Mouse (Mus musculus): ENCODE measurements around the gene Edar. TPM values are rescaled to one million over a fixed set of nuclear protein-coding genes. Genes with fewer than 3 reads are reported as not detected.

Edar gene
- total RNA-seq, 2 experiments from 2014 or later = not detected

GRCm38 (mm10) chr10:58652045-58652417 lies 23.4 kb downstream of the Edar start:
- no peak for ATAC-seq (ENCODE audit: poor library complexity, severe bottlenecking)

DNA sequence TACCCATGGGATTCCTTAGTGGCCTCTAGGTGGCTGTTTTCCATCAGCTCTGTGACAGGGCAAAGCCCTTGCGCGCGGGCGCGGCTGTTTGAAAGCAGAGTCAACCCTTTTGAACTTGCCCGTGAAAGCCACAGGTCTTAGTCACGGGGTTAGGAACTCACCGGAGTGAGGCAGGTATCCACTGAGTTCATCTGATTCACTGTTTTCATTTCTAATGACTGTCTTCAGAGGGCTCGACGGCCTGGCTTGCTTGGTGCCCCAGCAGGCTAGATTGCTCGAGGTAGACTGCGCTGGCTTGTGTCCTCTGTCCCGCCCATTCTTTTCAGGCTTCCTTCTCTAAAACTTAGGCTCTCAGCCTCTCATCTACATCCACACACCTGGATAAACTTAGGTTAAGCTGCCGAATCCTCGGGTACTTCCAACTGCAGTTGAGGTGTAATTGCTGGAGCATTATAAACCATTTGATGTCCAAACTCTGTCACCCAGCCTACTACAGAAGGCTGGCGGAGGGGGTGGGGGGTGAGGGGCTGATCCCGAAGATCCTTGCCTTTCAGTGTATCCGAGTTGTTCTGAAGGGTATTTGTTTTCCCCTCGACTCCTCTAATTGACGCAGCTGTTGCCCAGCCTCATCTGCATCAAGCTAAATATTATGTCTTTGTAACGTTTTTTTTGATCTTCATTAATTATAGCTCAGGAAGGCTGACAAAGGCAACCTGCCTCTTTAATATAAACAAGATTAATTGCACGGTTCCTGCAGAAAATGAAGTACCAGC lies 24.0 kb downstream of the Edar start:
- no peak for ATAC-seq (ENCODE audit: poor library complexity, severe bottlenecking)

DNA sequence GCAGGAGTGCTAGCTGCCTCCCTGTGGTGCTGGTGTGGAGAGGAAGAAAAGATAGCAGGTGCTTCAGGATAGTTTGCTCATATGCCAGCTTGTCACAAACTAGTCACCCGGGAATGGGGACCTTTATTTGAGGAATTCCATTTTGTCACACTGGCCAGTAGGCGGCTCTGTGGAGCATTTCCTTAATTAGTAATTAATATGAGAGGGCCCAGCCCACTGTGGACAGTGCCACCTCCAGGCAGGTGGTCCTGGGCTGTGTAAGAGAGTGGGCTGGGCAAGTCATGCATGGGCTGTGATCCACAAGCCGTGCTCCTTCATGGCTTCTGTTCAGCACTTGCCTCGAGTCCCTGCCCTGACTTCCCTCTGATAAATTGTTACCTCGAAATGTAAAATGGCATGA lies 26.7 kb downstream of the Edar start:
- no peak for ATAC-seq (ENCODE audit: poor library complexity, severe bottlenecking)

GRCm38 (mm10) chr10:58644671-58645070 lies 30.8 kb downstream of the Edar start:
- no peak for ATAC-seq (ENCODE audit: poor library complexity, severe bottlenecking)

GRCm38 (mm10) chr10:58644194-58644593 lies 31.3 kb downstream of the Edar start:
- no peak for ATAC-seq (ENCODE audit: poor library complexity, severe bottlenecking)

- no peak for ATAC-seq (ENCODE audit: poor library complexity, severe bottlenecking)
Measured at GRCm38 (mm10) chr10:58643001-58643400, 32.5 kb downstream of the Edar start.

DNA sequence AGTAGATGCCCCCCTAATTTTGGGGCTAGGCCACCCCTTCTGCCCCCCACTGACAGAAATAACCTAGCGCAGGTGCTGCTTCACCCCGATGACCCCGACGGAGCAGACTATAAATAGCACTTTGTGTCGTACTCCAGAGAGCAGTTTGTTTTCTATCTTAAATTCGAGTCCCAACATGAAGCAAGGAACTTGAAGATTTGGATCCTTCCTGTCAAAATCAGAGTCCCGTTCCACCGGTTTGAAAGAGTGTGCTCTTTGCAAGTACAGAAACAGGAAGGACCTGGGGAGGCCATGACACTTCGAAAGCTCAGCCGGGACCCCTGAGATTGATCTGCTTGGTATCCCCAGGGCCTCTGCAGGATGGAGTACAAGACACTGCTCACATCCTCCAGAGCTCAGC lies 33.8 kb downstream of the Edar start:
- ATAC-seq (ENCODE audit: poor library complexity, severe bottlenecking) = no peak

GRCm38 (mm10) chr10:58640446-58641400 lies 34.7 kb downstream of the Edar start:
- ATAC-seq (ENCODE audit: poor library complexity, severe bottlenecking) = no peak

DNA sequence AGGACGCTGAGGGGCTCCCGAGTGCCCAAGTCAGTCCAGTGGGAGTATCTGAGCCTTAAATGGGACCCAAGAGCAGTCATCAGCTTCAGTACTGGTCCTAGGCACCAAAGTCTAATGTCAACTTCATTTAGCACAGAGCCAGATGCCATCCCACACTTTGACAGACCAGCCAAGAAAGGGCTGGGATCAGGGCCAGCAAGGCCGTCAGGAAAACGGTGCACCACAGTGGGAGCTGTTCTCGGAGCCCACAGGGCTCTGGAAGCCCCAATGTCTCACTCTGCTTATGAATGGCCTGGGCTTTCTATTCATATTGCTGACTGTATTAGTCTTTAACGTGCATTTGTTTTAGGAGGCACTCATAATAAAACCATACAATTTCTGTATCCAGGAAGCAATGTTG lies 36.2 kb downstream of the Edar start:
- ATAC-seq (ENCODE audit: poor library complexity, severe bottlenecking) = no peak

GRCm38 (mm10) chr10:58636431-58637080 lies 38.9 kb downstream of the Edar start:
- ATAC-seq (ENCODE audit: poor library complexity, severe bottlenecking) = no peak

DNA sequence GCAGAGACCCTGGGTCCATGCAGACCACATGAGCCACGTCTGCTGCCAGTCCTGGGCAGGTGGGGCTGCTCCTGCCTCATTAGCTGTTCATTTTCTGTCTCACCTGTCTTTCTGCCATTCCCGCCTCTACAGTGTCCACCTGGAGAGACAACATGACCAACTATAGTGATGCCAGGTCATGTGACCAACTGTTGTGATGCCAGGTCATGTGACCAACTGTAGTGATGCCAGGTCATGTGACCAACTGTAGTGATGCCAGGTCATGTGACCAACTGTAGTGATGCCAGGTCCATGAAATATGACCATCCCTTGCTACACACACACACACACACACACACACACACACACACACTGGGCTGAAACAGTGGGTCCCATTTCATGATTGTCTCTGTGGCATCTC lies 41.9 kb downstream of the Edar start:
- ATAC-seq (ENCODE audit: poor library complexity, severe bottlenecking) = no peak

DNA sequence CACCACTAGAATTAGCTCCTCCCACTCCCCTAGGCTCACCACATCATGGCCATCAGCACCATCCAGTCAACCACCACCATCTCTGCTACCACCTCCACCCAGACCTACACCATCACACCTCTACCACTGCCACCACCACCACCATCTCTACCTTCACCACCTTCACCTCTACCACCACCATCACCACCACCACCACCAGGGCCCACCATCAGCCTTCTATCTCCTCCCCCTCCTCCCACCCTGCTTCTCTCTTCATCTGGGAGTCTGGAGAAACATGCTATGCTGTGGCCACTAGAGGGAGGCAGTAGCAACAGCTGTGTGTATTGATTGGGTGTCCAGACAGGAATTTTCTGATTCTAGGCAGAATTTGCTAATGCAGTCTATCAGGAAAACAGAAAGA lies 47.9 kb downstream of the Edar start:
- ATAC-seq (ENCODE audit: poor library complexity, severe bottlenecking) = no peak

DNA sequence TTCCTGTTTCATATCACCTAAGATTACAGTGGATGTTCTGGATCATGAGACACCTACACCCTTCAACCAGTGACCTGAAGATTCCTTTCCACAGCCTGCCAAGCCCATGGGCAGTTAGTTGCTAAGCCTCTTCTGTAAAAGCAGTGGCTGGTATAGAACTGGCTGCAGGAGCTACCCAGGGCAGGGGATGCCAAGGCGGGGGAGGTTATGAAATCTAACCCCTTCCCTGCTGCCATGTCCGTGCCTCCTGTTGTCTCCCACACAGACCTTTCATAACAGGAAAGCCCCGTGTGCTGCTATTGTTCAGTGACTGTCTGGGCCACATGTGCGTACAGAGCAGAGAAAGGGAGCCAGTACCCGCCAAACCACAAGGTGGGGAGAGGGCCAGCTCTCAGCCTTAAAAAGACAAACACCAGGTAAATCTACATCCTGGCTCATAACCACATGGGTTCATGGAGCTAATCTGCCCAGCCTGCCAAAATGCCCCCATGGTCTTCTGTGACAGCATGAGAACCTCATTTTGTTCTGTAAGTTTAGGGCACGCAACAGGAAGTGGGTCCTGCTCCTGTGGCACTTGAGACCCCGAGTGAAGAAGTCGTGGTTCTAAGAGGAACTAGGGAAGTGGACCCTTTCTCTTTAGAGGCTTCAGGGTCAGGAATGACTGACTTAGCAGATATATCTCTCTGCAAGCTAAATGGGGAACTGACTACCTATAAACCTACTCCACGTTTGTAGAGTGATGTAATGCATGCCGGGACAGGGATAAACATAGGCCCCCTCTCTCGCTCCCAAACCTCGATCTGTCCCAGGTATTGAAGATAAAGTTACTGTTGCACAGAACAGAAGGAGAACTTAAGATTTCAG lies 50.4 kb downstream of the Edar start:
- 0 out of 2 replicates have a peak, but pooled peaks have one; percentile 24 for ATAC-seq (ENCODE audit: poor library complexity, severe bottlenecking)

- no peak for ATAC-seq (ENCODE audit: poor library complexity, severe bottlenecking)
Measured at GRCm38 (mm10) chr10:58619266-58619665, 56.2 kb downstream of the Edar start.

GRCm38 (mm10) chr10:58618501-58619216 lies 56.8 kb downstream of the Edar start:
- no peak for ATAC-seq (ENCODE audit: poor library complexity, severe bottlenecking)

GRCm38 (mm10) chr10:58616565-58616964 lies 58.9 kb downstream of the Edar start:
- ATAC-seq (ENCODE audit: poor library complexity, severe bottlenecking) = no peak

DNA sequence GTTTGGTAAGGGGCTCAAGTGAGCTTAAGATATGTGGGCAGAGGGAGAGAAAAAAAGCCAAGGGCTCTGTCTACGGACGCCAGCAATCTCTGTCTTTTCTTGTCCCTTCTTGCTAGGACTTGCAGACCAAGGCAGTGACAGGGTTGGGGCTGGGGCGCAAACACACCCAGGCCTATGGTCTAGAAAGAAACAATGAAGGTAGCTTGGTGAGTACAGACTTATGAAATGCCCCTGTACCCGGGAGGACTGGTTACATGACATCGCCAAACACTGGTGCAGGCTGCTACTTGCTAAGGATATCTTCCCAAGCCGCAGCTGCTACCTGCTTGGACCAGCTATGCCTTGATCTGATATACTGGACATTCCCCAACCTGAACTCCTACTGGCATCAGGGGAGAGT lies 60.9 kb downstream of the Edar start:
- no peak for ATAC-seq (ENCODE audit: poor library complexity, severe bottlenecking)

GRCm38 (mm10) chr10:58610484-58611261 lies 64.8 kb downstream of the Edar start:
- ATAC-seq (ENCODE audit: poor library complexity, severe bottlenecking) = no peak

DNA sequence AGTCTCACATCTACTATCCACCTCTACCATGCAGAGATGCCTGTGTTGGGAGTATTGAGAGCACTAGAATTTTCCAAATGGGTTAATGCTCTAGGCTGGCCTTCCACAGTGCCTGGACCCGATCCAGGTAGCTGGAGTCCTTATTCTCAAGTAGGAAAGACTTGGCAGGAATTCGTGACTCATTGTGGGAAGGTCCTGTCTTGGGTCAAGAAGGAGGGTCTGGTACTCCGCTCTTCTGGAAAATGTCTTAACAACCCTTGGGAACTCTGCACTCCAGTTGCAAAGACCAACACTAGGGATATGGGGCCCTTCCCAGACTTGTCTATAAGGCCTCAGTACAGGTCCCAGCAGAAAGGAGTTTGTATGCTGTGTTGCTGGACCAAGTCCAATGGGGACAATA lies 66.6 kb downstream of the Edar start:
- no peak for ATAC-seq (ENCODE audit: poor library complexity, severe bottlenecking)

All from megakaryocyte, adult 5-6 weeks (primary cell).